Mouse (Mus musculus): ENCODE results near the gene Akap2.
"Not testable (repeated sequence)": the region's sequence is repeated elsewhere in the genome, so short reads cannot be mapped to it uniquely, and the experiment has no call there.

Gene Akap2

GRCm38 (mm10) chr4:57879804-57880357, 162.4 kb downstream of the Akap2 start:
- DNase-seq: peak; percentile 74 to 81

- DNase-seq: no peak
Measured at GRCm38 (mm10) chr4:57883520-57884421, 166.3 kb downstream of the Akap2 start.

- no peak for DNase-seq
Measured at GRCm38 (mm10) chr4:57884511-57884910, 167.1 kb downstream of the Akap2 start.

GRCm38 (mm10) chr4:57885186-57885585, 167.7 kb downstream of the Akap2 start:
- no peak for DNase-seq

GRCm38 (mm10) chr4:57886066-57886887, 168.8 kb downstream of the Akap2 start:
- peak in 1 of 2 experiments; percentile 12 for DNase-seq

- no peak for DNase-seq
Measured at GRCm38 (mm10) chr4:57886888-57887230, 169.4 kb downstream of the Akap2 start.

- no peak for DNase-seq
Measured at GRCm38 (mm10) chr4:57888246-57888645, 170.8 kb downstream of the Akap2 start.

GRCm38 (mm10) chr4:57888978-57889377, 171.5 kb downstream of the Akap2 start:
- DNase-seq: not testable (repeated sequence)

- DNase-seq: no peak
Measured at GRCm38 (mm10) chr4:57889773-57890172, 172.3 kb downstream of the Akap2 start.

GRCm38 (mm10) chr4:57892001-57892586, 174.6 kb downstream of the Akap2 start:
- DNase-seq: no peak

- DNase-seq: no peak
Measured at GRCm38 (mm10) chr4:57895140-57895539, 177.7 kb downstream of the Akap2 start.

GRCm38 (mm10) chr4:57895902-57896301, 178.4 kb downstream of the Akap2 start:
- no peak for DNase-seq

GRCm38 (mm10) chr4:57896631-57897030, 179.2 kb downstream of the Akap2 start:
- DNase-seq: no peak

- peak; percentile 39 to 53 for DNase-seq
Measured at GRCm38 (mm10) chr4:57901210-57901609, 183.8 kb downstream of the Akap2 start.

- no peak for DNase-seq
Measured at GRCm38 (mm10) chr4:57902619-57903018, 185.2 kb downstream of the Akap2 start.

GRCm38 (mm10) chr4:57904211-57904610, 186.8 kb downstream of the Akap2 start:
- DNase-seq: peak; percentile 61 to 67

- no peak for DNase-seq
Measured at GRCm38 (mm10) chr4:57904638-57905037, 187.2 kb downstream of the Akap2 start.

GRCm38 (mm10) chr4:57906708-57907107, 189.3 kb downstream of the Akap2 start:
- DNase-seq: no peak

- no peak for DNase-seq
Measured at GRCm38 (mm10) chr4:57908860-57909259, 191.4 kb downstream of the Akap2 start.

GRCm38 (mm10) chr4:57913021-57913420, 195.6 kb downstream of the Akap2 start:
- DNase-seq: no peak

- DNase-seq: peak in 1 of 2 experiments; percentile 8
Measured at GRCm38 (mm10) chr4:57914193-57915190, 197.0 kb downstream of the Akap2 start.

Data from cerebellum, postnatal 36 days (tissue).